Mouse (Mus musculus): Measurements from ENCODE around the gene Sos1.
A peak's percentile ranks its signal among the peaks of the same experiment; 100 is the strongest.

The Sos1 gene

DNA sequence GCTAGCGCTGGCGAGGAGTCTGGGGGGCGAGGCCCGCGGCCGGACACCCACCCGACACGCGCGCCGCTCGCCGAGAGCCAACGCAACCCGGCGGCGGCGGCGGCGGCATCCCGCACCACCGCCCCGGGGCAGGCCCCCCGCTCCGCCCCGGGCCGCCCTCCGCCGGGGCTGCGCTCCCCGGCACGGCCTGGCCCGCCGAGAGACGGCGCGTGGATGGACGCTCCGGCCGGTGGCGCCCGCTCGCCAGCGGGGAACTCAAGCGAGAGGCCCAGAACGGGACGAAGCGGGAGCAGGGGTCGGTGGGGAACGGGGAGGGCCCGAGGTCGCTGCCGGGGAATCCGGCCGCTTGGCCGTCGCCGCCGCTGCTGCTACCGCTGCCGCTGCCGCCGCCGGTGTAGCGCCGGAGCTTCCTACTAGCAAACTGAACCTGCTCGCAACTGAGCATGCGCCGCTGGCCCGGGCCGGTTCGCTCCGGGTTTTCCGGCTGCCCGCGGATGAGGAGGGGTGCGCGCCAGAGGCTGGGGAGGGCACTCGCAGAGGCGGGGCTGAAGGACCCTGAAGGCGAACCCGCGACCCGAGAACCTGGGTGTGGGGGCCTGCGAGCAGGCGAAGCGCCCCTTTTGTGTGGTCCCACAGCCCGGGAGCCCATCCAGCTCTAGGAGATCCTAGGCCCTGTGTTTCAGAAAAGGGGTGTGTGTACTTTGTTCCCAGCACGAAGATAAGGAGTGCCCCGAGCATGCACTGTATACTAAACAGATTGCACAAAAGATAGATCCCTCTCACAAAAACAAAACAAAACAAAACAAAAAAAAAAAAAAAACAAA, at the start of gene Sos1:
Gene Sos1, minus strand, starts transcription at position 423 of the 824 bp plus-strand sequence.
- DNase-seq, result peak; percentile 94

DNA sequence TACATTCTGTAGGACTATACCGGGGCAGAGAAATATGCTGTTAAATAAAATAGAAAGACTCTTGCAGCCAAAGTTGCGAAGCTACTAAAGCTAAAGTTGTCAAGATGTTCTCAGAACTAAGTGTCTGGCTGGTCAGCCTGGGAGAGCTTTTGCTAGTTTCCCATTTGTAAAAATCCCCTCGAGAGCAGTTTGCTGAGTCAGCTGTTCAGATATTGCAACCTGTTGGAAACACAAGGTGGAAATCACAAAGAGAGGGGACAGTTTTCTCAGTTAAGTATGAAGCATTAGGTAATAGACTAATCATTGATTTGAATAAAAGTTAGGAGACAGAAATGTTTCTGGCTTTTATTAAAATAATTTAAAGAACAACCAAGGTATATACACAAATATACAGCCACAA, 43.0 kb upstream of the Sos1 start:
- DNase-seq, result no peak

DNA sequence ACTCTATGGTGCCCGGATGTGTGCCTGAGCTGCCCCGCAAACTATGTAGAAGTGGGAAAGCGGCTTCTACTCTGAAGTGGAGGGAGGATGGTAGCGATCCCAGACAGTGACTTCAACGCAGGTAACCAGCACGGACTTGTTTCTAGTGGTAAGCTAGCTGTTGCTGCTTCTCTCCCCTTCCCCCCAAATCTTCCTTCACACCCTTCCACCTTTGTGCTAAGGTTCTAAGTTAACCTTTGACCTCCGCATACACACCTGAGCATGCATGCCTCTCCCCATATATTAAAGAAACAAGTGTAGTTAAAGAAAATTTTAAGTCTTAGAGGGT, 41.9 kb upstream of the Sos1 start:
- no peak for DNase-seq

DNA sequence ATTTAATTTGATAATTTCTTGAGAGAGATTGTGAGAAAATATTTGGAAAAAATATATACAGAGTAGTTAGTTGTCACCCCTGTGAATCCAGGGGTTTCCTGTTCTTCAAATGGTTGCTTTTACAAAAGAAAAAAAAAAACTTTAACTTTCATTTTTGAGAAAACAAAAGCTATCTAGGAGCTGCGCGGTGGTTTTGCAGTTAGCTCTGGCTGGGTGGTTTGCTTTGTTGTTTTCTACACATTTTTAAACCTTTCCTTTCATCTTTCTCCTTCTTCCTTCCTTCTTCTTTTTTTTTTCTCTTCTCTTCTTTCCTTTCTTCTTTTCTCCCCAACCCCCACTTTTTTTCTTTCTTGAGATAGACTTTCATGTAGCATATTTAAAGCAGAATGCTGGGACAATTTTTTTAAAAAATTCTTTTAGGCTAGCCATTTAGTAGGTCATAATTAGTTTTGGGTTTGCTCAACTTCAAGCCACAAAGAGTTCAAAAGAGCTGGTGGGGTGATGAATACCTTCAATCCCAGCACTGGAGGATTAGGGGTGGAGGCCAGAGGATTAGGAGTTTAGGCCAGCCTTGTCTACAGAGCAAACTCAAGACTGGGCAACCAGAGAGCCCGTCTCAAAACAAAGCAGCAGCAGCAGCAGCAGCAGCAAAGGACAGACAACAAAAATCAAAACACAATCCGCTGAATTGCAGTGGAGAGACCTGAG, 41.4 kb upstream of the Sos1 start:
- no peak for DNase-seq

DNA sequence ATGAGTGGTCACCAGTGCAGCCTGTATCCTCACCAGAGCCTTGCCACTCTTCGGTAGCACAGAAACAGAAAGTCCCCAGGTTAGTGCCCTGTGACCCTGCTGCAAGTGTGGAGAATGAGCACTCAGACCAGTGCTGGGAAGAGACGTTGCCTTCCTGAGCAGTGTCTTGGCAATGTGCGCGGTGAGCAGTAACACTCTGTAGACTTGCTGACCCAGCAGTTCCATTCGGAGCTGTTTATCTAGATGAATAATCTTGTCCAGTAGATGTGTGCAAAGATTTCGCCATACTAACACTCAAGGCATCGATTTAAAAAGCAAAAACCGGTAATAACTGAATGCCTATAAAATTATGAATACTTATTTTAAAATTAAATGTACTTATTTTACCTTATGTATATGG, 40.3 kb upstream of the Sos1 start:
- no peak for DNase-seq

DNA sequence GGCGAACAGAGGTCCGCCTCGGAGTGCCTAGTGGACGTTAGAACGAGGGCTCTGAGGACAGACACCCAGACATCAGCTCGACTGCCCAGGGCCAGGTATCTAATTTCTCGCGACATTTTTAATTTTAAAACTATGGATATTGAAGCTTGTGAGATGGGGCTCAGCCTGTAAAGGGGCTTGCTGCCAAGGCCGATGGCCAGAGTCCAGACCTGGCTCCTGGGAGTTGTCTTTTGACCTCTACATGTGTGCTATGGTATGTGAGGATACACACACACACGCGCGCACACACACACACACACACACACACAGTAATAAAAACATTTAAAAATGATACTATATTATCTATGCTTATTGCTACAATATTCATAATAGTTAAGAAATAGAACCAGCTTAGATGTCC, 38.6 kb upstream of the Sos1 start:
- no peak for DNase-seq

DNA sequence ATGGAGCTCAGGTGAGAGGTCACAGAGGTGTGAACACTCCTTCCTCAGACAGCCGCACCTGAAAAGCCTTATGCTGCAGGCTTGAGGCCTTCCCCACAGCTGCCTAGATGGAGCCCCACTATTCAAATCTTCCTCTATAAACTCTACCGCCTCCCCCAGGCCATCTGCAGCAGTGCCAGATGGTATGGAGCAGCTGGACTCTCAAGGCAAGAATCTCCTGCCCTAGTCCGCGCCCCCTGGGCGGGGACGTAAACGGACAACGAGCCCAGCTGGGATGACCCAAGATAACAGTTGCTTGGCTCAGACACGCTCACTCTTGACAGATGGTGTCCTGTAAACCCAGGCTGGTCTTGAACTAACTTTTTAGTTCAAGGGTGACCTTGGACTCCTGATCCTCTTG, 37.0 kb upstream of the Sos1 start:
- no peak for DNase-seq

DNA sequence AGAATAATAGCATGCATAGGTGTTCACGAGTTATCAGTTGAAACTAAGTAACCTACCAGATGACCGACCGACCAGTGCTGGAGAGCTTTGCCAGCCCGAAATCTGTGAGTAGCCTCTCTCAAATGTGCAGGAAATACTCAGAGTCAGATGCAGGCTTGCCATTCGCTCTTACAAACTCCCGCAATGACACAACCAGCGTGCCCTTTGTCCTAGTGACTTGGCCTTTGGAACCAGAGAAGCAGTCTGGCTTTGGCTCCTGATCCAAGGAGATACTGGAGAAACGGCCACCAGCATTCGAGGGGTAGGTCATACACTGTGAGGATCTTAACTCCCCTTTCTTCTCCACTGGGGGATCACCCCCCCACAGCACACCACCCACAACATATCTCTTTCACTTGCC, 35.7 kb upstream of the Sos1 start:
- DNase-seq, result no peak

DNA sequence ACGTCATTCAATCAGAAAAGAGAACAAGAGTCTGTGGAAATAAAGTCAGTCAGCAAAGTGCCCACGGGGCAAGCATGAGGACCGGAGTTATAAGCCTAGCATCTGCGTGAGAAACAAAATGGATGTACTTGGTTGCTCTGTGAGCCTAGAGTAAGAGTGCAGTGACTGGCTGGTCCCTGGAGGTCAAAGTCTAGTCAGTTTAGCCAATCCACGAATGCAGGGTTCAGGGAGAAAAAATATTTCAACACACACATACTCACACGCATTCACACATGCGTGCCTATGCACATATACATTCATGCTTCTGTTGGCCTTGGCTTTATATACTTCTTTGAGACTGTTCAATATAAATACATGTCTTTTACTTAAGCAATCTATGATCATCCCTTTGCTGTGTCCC, 35.3 kb upstream of the Sos1 start:
- no peak for DNase-seq

DNA sequence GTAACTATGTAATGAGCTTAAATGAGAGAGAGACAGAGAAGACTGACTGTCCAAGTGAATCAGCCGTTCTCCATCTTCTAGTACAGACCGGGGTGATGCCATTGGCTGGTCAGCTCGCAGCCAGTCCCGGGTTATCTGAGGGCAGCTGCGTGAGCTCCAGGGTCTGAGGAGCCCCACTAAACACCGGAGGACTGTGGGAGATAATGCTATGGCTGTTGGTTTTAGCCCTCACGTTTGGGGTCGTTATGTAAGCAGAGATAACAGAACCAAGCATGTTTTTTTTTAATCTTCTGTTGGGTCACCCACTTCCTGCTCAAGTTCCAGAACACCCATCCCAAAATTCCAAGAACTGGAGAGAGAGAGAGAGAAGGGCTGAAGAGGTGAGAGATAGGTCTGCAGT, 33.5 kb upstream of the Sos1 start:
- DNase-seq, result no peak

DNA sequence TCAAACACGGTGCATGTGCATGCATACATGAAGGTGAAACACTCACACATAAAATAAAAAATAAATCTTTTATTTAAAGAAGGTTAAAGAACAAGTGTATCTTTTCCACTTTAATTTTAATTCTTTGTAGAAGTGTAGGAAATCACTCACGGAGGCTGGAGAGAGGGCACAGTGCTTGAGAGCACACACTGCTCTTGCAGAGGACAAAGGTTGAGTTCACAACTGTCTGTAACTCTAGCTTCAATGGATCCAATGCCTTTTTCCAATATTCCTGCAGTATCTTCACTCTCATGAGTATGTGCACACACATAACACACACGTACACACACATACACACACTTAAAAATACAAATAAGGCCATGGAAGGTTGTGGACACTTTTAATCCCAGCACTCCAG, 30.2 kb upstream of the Sos1 start:
- no peak for DNase-seq

DNA sequence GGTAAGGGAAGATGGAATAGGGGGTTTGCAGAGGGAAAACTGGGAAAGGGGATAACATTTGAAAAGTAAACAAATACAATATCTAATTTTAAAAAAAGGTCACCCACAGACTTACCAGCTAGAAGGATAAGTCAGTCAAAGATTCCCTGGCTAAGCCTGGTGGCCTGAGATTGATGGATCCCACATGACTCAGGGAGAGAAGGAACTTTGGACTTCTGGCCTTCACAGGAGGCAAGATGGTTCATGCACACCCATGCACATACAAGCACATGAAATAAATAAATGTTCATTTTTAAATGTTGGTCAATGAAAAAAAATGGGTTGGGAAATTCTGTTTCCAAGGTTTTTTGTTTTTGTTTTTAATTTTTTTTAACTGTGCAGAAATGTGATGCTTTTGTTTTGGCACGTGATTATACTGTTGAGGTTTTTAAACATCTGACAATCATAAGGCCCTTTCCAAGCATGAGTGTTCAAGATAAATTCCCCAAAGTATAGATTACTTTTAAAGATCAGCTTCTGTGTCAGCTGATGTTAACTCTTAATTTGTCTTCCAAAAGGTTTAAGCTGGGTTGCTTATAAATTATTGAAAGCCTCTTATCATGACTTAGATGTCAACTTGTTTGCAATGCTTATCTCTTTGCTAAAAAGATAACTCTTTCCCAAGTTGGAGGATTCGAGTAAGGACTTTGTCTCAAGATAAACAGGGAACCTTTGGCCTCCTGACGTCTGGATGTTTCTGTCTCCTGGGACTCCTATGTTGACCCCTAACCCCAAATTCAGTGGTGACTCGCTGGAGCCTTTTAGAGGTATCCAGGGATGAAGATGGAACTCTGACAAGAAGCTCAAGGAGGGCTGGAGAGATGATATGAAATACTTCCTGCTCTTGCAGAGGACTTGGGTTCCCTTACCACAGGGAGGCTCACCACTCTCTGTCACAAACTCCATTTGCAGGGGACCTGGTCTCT, 29.5 kb upstream of the Sos1 start:
- DNase-seq, result no peak

DNA sequence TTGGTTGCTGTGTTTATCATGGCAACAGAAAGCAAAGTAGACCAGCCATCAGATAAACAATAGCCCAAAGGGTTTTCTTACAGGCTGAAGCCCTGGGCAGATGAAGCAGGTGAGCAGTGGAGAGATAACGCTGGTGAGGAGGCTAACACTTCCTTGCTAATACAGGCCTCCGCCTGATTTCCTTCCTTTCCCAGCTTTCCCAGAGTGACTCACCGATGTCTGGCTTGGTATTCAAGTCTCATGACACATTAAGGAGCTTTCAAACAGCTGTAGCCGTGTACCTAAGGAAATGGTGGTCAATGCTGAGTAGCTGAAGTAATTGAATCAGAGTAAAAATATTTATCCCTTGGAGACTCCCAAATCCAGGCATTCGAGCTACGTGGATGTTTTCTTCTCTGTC, 25.5 kb upstream of the Sos1 start:
- no peak for DNase-seq

DNA sequence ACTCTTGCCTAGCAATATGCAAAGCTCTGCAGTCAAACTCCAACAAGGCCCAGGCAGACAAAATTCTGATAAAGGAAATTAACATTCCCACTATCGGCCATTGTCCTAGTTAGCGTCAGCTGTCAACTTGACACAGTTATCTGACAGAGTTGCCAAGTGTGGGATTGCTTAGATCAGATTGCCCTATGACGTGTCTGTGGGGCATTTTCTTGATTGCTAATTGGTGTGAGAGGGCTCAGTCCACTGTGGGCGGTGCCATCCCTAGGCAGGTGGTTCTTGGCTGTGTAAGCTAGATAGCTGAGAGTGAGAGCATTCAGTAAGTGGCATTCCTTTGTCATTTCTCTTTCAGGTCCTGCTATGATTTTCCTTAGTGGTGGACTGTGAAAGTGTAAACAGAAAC, 25.1 kb upstream of the Sos1 start:
- no peak for DNase-seq

DNA sequence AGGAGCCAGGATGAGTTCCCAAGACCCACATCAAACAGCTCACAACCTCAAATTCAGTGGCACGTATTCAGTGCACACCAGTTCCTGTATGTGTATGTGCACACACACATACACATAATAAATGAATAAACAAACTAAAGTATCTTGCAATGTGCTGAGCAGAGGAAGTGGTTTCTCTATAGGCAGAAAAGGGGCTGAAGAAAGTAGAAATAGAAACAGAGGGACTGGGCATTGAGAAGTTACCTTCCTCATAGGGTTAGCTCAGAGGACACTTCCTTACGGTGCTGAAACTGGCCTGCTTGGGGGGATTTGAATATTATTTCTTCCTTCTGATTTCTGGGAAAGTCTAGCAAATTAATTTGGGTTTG, 21.5 kb upstream of the Sos1 start:
- DNase-seq, result peak in 1 of 2 experiments; percentile 9

DNA sequence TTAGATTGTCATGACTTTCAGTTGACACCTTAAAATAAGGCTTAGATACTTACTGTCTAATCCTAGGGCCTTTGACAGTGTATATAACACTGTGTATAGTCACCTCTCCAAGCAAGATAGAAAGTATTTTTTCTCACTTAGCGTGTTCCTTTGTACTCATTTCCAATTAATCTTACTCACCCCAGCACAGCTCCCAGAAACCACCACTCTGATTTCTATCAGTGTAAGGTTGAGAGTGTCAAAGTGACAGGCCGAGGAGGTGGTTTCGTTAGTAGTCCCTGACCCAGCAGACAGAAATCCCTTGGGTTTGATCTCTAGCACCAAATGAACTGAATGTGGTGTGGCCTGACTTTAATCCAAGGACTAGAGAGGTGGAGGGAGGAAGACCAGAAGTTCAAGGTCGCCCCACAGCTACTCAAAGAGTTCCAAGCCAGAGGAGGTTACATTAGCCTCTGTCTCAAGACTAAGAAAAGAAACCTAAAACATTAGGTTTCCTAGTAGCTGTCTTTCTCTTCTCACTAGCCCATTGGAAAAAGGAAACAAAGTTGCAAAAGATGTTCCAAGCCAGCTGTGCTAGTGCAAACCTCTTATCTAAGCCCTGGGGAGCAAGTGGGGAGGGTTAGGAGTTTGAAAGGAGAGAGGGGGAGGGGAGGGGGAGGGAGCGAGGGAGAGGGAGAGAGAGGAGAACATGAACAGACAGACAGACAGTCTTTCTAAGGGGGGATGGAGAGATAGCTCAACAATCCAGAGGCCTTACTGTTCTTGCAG, 21.0 kb upstream of the Sos1 start:
- no peak for DNase-seq

DNA sequence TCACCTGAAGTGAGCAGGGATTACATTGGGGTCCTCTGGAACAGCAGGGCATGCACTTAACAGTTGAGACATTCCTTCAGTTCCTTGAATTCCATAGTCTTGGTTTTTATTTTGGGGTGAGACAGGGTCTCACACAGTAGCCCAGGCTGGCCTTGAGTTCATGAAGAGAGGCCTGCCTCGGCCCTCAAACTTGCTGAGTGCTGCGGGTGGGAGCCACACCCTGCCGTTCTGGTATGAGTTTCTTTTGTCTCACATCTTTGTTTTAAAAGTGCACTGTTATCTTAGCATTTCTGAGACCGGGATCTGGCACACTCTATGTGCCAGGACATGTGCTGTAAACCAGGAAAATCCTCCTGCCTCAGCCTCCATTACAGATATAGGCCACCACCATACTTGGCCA, 19.8 kb upstream of the Sos1 start:
- DNase-seq, result no peak

DNA sequence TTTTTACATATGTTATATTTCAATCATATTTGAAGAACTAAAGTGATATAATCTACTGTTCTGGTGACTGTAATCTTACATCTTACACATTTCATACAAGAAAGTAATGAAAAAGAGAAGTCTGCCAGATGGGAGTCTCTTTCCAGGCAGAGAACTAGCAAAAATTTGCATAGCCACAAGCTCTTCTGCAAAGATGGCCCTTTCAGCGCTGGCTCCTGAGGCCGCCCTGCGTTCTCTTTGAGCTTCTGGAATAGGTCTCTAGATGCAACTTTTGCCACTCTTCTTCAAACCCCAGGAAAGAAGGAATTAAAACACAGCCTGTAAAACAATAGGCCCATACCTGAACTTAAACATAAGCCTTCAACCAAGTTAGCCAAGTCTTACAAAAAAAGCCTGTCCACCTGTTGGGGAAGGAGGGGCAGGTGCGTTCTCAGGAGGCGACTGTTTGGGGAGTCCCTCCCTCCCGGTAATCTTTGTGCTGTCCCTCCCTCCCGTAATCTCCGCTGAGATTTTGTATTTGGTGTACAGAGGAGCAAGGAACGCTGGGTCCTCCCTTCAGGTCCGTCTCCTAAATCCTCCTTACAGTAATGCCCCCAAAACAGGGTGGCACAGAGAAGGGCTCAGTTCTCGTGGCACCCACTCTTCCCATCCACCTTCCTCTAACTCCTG, 18.5 kb upstream of the Sos1 start:
- peak; percentile 35 to 46 for DNase-seq

DNA sequence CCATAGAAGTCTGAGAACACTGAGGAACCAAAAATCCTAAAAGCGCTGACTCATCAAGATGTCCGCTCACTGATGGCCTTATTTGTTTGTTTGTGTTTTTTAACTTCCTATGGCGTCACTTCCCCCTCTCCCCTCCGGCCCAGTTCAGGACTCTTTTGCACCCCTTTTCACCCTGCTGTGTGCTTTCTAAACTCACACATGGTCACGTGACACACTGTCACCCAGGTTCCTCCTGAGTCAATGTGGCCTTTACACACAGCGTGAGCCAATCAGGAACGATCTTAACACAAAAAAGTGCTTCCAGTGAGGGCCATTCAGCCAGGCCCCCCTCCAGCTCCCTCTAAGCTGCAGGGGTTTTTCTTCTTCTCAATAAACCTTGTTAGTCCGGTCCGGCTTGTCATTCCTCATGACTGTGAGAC, 16.9 kb upstream of the Sos1 start:
- no peak for DNase-seq

DNA sequence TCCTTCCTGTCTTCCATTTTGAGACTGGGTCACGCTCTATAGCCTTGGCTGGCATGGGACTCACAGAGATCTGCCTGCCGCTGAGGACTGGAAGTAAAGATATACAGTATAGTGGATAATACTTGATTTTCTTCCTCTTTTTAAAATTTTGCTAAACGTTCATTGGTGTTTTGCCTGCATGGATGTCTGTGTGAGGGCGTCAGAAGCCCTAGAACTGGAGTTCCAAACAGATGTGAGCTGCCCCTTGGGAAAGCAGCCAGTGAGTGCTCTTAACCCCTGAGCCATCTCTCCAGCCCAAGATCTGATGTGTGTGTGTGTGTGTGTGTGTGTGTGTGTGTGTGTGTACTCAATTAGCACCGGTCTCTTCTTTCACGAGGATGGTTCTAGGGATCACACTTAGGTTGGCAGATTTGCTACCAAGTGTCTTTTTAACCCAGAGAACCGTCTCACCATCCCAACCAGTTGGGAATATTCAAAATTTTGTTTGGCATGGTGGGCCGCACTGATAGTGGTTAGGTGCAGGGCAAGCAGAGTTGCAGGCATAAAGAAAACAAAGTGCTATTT, 16.4 kb upstream of the Sos1 start:
- no peak for DNase-seq

DNA sequence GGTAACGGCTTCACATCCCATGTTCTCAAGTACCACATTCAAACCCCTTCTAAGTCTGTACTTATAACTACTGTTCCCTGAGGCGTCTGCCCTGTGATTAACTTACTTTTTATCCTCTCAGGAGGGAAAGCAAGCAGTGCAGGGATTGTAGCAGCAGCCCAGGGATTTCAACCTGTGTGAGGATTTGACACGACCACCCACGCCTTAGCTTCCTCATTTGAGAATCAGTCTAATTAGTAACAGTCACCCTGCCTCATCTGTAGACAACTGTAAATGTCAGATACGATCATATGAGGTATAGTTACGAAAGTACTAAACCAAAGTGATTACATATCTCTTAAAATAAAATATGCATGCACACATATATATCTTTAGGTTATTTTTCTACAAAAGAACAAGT, 15.9 kb upstream of the Sos1 start:
- DNase-seq, result no peak

DNA sequence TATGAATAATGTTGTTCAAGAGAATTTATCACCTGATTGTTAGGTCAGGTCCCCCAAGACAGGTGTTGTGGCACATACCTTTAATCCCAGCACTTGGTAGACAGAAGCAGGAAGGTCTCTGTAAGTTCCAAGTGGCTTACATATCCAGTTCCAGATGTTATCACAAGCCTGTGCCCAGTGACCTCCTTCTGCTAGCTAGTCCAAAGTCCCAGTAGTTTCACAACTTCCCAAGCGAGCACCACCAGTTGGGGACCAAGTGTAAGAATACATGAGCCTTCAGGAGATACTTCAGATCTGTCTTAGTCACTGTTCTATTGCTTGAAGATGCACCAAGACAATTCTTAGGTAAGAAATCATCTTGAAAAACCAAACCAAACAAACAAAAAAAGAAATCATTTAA, 13.6 kb upstream of the Sos1 start:
- no peak for DNase-seq

All from B cell, adult 2 months (primary cell).